Mouse (Mus musculus) bone marrow, adult 2 months (tissue): ENCODE measurements around the gene Bcl7c. TPM values are rescaled to one million over a fixed set of nuclear protein-coding genes. Genes with fewer than 3 reads are reported as not detected.

Source experiments
- H3K27ac ChIP-seq: fragments of 200-500 bp; 2 replicates; pipeline ENCODE4 v1.5.1; 2012; ENCODE audit warnings: low read depth, mild to moderate bottlenecking, control low read depth, inconsistent platforms, low read length; ENCODE audit not compliant: control insufficient read depth, poor library complexity, insufficient read depth
- H3K4me1 ChIP-seq: fragments of 200-500 bp; 2 replicates; pipeline ENCODE4 v1.6.1; 2011; ENCODE audit warnings: low read length; ENCODE audit not compliant: control insufficient read depth, insufficient read depth
- H3K4me3 ChIP-seq: fragments of 200-500 bp; replicated peaks from 2 replicates; pipeline ENCODE3; 2011; ENCODE audit warnings: mild to moderate bottlenecking, low read depth, low read length, control low read depth; ENCODE audit not compliant: control insufficient read depth
- CTCF ChIP-seq: fragments of 200-500 bp; IDR thresholded peaks from 2 replicates; pipeline ENCODE4 v1.5.1; 2011; ENCODE audit warnings: low read length, control low read depth; ENCODE audit not compliant: control insufficient read depth, insufficient read depth
- POLR2A ChIP-seq: fragments of 200-500 bp; IDR thresholded peaks from 2 replicates; pipeline ENCODE4 v1.6.1; 2011; ENCODE audit warnings: low read depth, mild to moderate bottlenecking, control low read depth, low read length, borderline replicate concordance; ENCODE audit not compliant: control insufficient read depth
- WGBS: fragments of 180-500 bp; shearing (Covaris S2); methylation state at CpG from one replicate; pipeline ENCODE4 v1.1.7; 2018; 5-methylcytosine and 5-hydroxymethylcytosine counted together
- polyA plus RNA-seq: library from polyadenylated mRNA; stranded (reverse); fragments of >200 nt; gene quantifications from 2 replicates; pipeline ENCODE4 v1.2.4, GENCODE M21; 2011; ENCODE audit warnings: low replicate concordance; ENCODE audit not compliant: missing spikeins, insufficient read depth, insufficient read length

The Bcl7c gene
- polyA plus RNA-seq, 1 experiment, result 65.5 TPM

DNA sequence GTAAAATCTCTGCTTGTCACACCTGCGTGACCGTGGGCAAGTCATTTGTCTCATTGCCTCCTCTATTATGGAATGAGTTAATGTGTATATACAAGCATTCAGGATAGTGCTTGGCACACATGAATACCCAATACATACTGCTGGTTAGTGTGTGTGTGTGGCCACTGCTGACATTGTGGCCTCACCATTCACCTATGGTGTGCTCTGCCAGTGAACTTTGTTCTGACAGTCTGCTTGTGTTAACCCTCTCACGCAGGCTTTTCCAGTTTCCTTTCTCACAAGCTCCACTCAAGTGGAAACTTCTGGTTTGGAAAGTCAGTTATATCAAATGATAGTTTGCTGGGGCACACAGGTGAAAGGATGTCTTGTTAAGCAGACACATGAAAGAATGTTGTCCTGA lies 2.3 kb upstream of the Bcl7c start:
- Histone ChIP-seq H3K27ac (no peak overlapping the region), H3K4me3 (no peak overlapping the region), H3K4me1 (peaks cover 2% of the 10 kb centered on the region; the same call in 1 of the 2 replicates)
- 78% methylated on average over 3 of the region's 3 CpGs for WGBS
- TF ChIP-seq POLR2A (no peak), CTCF (no peak)

DNA sequence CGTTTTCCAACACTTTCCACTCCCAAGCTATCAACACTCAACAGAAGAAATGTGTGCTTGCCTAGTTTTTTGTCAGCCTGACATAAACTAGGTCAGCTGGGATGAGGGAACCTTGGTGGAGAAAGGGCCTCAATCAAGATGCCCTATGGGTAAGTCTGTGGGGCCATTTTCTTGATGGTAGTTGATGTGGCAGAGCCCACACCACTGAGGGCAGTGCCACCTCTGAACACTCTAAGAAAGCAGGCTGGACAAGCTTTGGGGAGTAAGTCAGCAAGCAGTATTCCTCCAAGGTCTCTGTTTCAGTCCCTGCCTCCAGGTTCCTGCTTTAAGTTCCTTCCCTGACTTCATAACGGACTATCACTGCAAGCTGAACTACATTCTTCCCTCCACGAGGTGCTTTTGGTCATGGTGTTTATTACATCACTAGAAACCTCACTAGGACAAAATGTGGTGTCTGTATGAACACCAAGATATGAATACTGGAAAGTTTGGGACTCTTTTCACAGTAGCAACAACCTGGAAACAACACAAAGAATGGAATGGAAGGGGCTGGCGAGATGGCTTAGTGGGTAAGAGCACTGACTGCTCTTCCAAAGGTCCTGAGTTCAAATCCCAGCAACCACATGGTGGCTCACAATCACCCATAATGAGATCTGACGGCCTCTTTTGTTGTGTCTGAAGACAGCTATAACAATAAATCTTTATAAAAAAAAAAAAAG lies 687 bp upstream of the Bcl7c start:
- TF ChIP-seq POLR2A, result no peak
- no peak for TF ChIP-seq CTCF
- Histone ChIP-seq H3K27ac (no peak overlapping the region), H3K4me1 (peaks cover 2% of the 10 kb centered on the region; the same call in 1 of the 2 replicates), H3K4me3 (no peak overlapping the region)
- WGBS, result 56% methylated on average over 5 of the region's 5 CpGs

DNA sequence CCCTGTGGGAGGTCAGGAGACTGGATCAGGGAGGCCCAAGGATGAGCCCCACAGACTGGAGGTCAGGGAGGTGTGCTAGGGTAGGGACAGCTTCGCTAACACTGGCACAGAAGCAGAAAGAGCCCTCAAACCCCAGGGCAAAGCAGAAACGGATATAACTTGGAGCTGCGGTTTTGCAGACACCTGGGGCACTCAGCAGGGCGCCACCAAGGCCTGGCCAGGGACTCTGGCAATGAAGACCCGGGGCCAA lies 851 bp downstream of the Bcl7c start:
- Histone ChIP-seq H3K27ac (peak overlapping the region; percentile 81), H3K4me3 (peak overlapping the region; percentile 70), H3K4me1 (peaks cover 2% of the 10 kb centered on the region; the same call in 1 of the 2 replicates)
- under 1% methylated on average over 5 of the region's 5 CpGs for WGBS
- TF ChIP-seq POLR2A (0 out of 2 replicates have a peak, but pooled peaks have one; percentile 8), CTCF (no peak)

DNA sequence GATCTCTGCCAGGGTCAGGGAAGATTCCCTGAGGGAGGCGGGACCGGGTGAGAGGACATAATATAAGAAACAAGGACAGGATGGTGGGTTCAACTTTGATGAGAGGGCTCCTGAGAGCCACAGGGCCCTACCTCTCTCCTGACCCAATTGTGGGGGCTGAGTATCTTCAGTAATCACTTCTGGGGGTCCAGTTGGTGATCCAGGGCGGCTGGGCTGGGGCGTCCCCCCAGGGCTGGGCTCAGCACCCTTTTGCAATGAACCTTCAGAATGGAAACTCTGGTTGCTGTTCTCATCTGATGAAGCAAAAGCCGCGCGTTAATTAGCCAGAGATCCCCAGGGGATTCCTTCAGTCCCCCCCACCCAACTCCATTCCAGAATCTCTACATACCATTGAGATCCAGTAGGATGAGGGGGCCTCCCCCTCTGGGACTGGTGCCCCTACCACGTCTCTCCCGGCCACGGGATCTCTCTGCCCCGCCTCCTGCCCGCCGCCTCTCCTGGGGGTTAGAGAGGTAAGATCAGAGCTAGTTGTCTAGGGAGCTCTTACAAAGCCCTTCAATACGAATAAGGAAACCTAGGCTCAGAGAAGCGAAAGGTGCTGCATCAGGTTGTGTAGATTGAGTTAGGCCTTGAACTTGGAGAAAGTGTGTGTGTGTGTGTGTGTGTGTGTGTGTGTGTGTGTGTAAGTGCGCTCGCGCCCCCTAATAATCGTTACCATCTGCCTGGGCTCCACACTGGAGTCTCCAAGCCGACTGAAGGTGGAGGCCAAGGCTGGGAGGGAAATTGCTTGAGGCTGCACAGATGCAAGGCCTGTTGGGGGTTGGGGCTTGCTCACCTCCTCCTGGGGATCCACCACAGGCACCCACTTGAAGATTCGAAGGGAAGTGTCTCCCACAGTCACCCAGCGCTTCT lies 1.4 kb downstream of the Bcl7c start:
- WGBS, result 19% methylated on average over 22 of the region's 22 CpGs
- Histone ChIP-seq H3K27ac (peak overlapping the region; percentile 81), H3K4me1 (peaks cover 2% of the 10 kb centered on the region; the same call in 1 of the 2 replicates), H3K4me3 (peak overlapping the region; percentile 70)
- TF ChIP-seq CTCF (no peak), POLR2A (no peak)

DNA sequence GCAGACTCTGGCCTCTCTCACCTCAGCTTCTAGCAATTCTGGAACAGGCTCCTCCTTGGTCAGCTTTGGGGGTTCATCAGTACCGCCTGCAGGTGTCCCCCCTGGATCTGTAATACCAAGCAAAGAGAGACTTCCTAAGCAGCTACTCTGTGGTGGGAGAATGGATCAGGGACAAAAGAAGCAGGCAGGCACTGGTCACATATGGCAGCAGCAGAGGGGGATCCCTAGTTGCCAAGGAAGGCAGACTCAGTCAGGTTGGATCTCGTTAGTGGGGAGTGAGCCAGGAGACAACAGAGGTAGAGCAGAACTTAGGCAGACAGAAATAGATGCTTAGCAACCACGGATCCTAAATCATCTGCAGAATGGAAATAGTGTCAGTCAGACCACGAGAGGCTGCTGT lies 3.0 kb downstream of the Bcl7c start:
- peaks cover 2% of the 10 kb centered on the region; the same call in 1 of the 2 replicates for H3K4me1 ChIP-seq
- H3K27ac ChIP-seq, result no peak overlapping the region
- no peak overlapping the region for H3K4me3 ChIP-seq
- 67% methylated on average over 4 of the region's 4 CpGs for WGBS
- no peak for TF ChIP-seq POLR2A
- TF ChIP-seq CTCF, result no peak

DNA sequence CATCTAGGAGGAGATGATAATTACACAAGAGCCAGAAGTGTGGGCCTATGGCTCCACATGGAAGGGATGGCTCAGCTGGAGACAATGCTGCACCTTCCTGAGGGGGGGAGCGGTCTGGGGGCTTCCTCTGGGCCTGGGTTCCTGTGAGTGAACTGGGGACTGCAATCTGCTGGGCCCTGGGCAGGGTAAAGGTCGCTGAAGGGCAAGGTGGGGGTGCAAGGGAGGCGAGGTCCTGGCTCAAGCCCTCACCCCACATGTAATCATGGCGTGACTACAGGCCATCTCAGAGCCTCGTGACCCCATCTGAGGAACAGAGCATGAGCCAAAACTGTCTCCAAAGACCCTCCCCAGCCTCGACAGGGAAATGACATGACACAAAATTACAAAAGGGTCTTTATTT lies 4.1 kb downstream of the Bcl7c start:
- 78% methylated on average over 6 of the region's 6 CpGs for WGBS
- Histone ChIP-seq H3K4me1 (peaks cover 2% of the 10 kb centered on the region; the same call in 1 of the 2 replicates), H3K4me3 (no peak overlapping the region), H3K27ac (no peak overlapping the region)
- TF ChIP-seq POLR2A, result no peak
- TF ChIP-seq CTCF, result no peak

DNA sequence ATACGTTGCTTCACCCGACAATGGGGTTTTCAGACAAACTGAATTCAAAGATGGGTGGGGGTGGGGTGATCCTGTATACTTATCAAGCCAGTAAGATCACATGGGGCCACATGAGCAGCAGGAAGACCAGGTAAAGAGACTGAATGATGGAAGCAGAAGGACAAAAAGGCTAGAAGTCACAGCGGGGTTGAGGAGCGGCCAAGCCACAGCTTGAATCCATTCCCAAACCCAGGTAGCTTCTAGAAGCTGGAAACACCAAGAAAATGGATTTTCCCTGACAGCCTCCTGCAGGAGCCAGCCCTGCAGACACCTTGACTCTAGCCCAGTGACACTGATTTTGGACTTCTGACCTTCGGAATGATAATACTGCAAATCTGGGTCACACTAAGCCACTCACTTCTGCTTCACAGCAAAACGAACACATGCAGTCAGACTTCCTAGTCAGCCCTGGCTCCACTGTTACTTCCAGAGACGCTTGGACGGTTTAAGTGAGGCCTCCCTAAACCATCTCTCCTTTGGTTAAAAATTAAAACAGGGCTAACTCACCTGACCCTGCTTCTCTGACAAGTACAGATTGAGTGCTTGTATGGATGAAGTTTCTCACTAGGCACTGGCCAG lies 5.1 kb downstream of the Bcl7c start:
- no peak overlapping the region for H3K27ac ChIP-seq

DNA sequence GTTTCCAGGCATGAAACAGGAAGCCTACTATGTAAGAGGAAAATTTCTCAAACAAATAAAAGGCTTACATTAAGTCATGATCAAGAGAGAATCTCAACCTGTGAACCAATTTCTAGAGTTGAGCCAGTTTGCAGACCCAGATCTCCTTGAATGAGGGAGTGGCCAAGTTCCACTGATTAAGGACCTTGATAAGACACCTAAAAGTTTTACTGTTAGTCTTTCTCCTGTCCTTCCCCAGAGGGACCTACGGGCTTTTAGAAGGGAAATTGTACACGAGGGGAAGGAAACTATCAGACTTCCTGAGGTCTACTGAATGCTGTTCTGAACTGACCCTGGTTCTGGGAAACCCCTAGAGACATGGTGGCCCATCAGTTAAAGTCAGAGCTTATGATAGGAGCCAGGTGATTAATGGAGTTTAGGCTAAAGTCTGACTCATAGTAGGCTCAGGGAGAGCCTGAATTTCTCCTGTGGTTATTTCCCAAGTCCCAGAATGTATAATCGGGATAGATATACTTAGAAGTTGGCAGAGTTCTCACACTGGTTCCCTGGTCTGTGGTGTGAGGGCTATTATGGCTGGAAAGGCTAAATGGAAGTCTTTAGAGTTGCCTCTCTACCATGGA lies 7.9 kb downstream of the Bcl7c start:
- Histone ChIP-seq H3K4me1 (no peaks in the 10 kb centered on the region; the same call in 1 of the 2 replicates), H3K27ac (no peak overlapping the region), H3K4me3 (no peak overlapping the region)
- WGBS, result 22% methylated on average over 3 of the region's 3 CpGs
- TF ChIP-seq CTCF (no peak), POLR2A (no peak)

More for the DNA sequence above, 5.1 kb downstream of the Bcl7c start:
- 84% methylated on average over 8 of the region's 8 CpGs for WGBS
- Histone ChIP-seq H3K4me3 (no peak overlapping the region), H3K4me1 (peaks cover 2% of the 10 kb centered on the region; the same call in 1 of the 2 replicates)
- TF ChIP-seq CTCF (no peak), POLR2A (no peak)
